7 mouse cellular contexts compared by ENCODE assay signal in genomic region chr4:40722687-40723460, GRCm38 (mm10). TPM values are rescaled to one million over a fixed set of nuclear protein-coding genes. Genes with fewer than 3 reads are reported as not detected.
DNase-seq lines count a peak whose midpoint lies in the region; ATAC-seq and TF ChIP-seq lines count a peak whose summit lies in the region.

No protein-coding gene starts in this region.

- under 1% methylated on average over 57 of the region's 62 CpGs for WGBS in limb, embryonic 10.5 days
- under 1% methylated on average over 59 of the region's 62 CpGs for WGBS in midbrain, embryonic 11.5 days
- WGBS in small intestine, adult 2 months = under 1% methylated on average over 62 of the region's 62 CpGs

- no peak for TF ChIP-seq CTCF in small intestine, adult 2 months (IDR thresholded peaks at IDR 0.05; ENCODE audit: extremely low read depth, insufficient read length, insufficient replicate concordance, low read depth, low read length)

- peak overlapping the region; percentile 84 for H3K9ac ChIP-seq in midbrain, embryonic 11.5 days (ENCODE audit: low read length)

- peak overlapping the region; percentile 96 for H3K4me3 ChIP-seq in limb, embryonic 10.5 days
- H3K4me3 ChIP-seq in midbrain, embryonic 11.5 days (ENCODE audit: low read depth, low read length) = peak overlapping the region; percentile 66
- H3K4me3 ChIP-seq in small intestine, adult 2 months (ENCODE audit: low read depth, low read length) = peak overlapping the region; percentile 88

- peak; percentile 92 for ATAC-seq in midbrain, embryonic 11.5 days (ENCODE audit: low FRiP score)

- DNase-seq in NIH3T3 (ENCODE audit: low read depth) = peak; percentile 75
- DNase-seq in cerebellum, postnatal 14 days = peak; percentile 87 to 91
- DNase-seq in gastrocnemius, postnatal 10 days = peak; percentile 79
- peak; percentile 88 for DNase-seq in induced T-regulatory cell, adult 2 months (ENCODE audit: low read depth)
- peak; percentile 84 for DNase-seq in limb, embryonic 10.5 days (ENCODE audit: low spot score)
- peak; percentile 98 for DNase-seq in midbrain, embryonic 11.5 days (ENCODE audit: low spot score, missing footprints)

- H3K4me2 ChIP-seq in midbrain, embryonic 11.5 days = peak overlapping the region; percentile 72

- TF ChIP-seq POLR2A in small intestine, adult 2 months (IDR thresholded peaks at IDR 0.05; ENCODE audit: low read depth, low read length) = peak; percentile 60; the same call in 1 of the 2 replicates

- H3K4me1 ChIP-seq in limb, embryonic 10.5 days = peaks cover 29% of the 10 kb centered on the region
- H3K4me1 ChIP-seq in midbrain, embryonic 11.5 days (ENCODE audit: control insufficient read depth, insufficient read depth, low read length) = peaks cover 19% of the 10 kb centered on the region
- H3K4me1 ChIP-seq in small intestine, adult 2 months (ENCODE audit: control insufficient read depth, insufficient read depth, insufficient read length, low read length) = peaks cover 5% of the 10 kb centered on the region; the same call in 1 of the 2 replicates

- peaks cover 41% of the 10 kb centered on the region for H3K36me3 ChIP-seq in limb, embryonic 10.5 days
- peaks cover 9% of the 10 kb centered on the region for H3K36me3 ChIP-seq in midbrain, embryonic 11.5 days (ENCODE audit: control insufficient read depth, insufficient read depth, low read length)
- H3K36me3 ChIP-seq in small intestine, adult 2 months (ENCODE audit: control insufficient read depth, insufficient read depth, low read length) = peaks cover 19% of the 10 kb centered on the region

- H3K27me3 ChIP-seq in limb, embryonic 10.5 days (ENCODE audit: low read depth, poor library complexity, severe bottlenecking) = no peaks in the 10 kb centered on the region
- no peaks in the 10 kb centered on the region for H3K27me3 ChIP-seq in midbrain, embryonic 11.5 days (ENCODE audit: control insufficient read depth, insufficient read depth, low read length)
- H3K27me3 ChIP-seq in small intestine, adult 2 months (ENCODE audit: control insufficient read depth, insufficient read depth, low read length) = no peaks in the 10 kb centered on the region

- H3K9me3 ChIP-seq in limb, embryonic 10.5 days (replicated peaks) = no peaks in the 10 kb centered on the region
- H3K9me3 ChIP-seq in midbrain, embryonic 11.5 days (ENCODE audit: control insufficient read depth, low read length) = no peaks in the 10 kb centered on the region

- peak overlapping the region; percentile 100 for H3K27ac ChIP-seq in limb, embryonic 10.5 days
- H3K27ac ChIP-seq in midbrain, embryonic 11.5 days (ENCODE audit: low read depth, low read length) = peak overlapping the region; percentile 99
- peak overlapping the region; percentile 97 for H3K27ac ChIP-seq in small intestine, adult 2 months (ENCODE audit: insufficient read depth, low read depth, low read length)

RNA-seq across cellular contexts. Expression of gene Dnaja1, which starts 0.9 kb away (rescaled TPM):
- 10 to 100 TPM; 55.0 to 76.5 TPM for total RNA-seq in gastrocnemius, postnatal 10 days (2021)
- polyA plus RNA-seq in limb, embryonic 10.5 days (2016; fragmentation: Nextera tagmentation; extraction: Ambion mirVana) = 546 and 555 TPM in 2 replicates
- 710 and 762 TPM in 2 replicates for polyA plus RNA-seq in midbrain, embryonic 11.5 days (2014; fragmentation: Nextera tagmentation; extraction: Ambion mirVana)
- 0.66 and 1.6 TPM in 2 replicates for polyA plus RNA-seq in small intestine, adult 2 months (2012; rRNA removed)

RNA-seq across cellular contexts. Expression of gene Aptx, which starts 19.9 kb away (rescaled TPM):
- total RNA-seq in gastrocnemius, postnatal 10 days (2021) = 10 to 100 TPM; 14.5 to 17.2 TPM
- 35.4 and 39.6 TPM in 2 replicates for polyA plus RNA-seq in limb, embryonic 10.5 days (2016; fragmentation: Nextera tagmentation; extraction: Ambion mirVana)
- 44.6 and 45.8 TPM in 2 replicates for polyA plus RNA-seq in midbrain, embryonic 11.5 days (2014; fragmentation: Nextera tagmentation; extraction: Ambion mirVana)
- polyA plus RNA-seq in small intestine, adult 2 months (2012; rRNA removed) = 1.4 and 2.9 TPM in 2 replicates

RNA-seq across cellular contexts. Expression of gene Smu1, which starts 34.8 kb away (rescaled TPM):
- total RNA-seq in gastrocnemius, postnatal 10 days (2021) = 10 to 100 TPM; 35.1 to 37.8 TPM
- polyA plus RNA-seq in limb, embryonic 10.5 days (2016; fragmentation: Nextera tagmentation; extraction: Ambion mirVana) = 186 and 189 TPM in 2 replicates
- 192 and 194 TPM in 2 replicates for polyA plus RNA-seq in midbrain, embryonic 11.5 days (2014; fragmentation: Nextera tagmentation; extraction: Ambion mirVana)
- 5.6 and 9.6 TPM in 2 replicates for polyA plus RNA-seq in small intestine, adult 2 months (2012; rRNA removed)

Comparison
In these comparisons a context has a peak if more than half of its experiments do, and no peak if none do; other contexts are left out.
1. Peak in every context shown above with its lines: DNase-seq, ATAC-seq, H3K4me3 ChIP-seq and H3K27ac ChIP-seq.
2. RNA of gene Dnaja1, which starts 0.9 kb away (polyA plus RNA-seq): 710 to 762 TPM in midbrain, embryonic 11.5 days and 546 to 555 TPM in limb, embryonic 10.5 days; 0.66 to 1.6 TPM in small intestine, adult 2 months; every median in the first group is over 100 times any median in the second.
3. RNA of gene Smu1, which starts 34.8 kb away (polyA plus RNA-seq): 192 to 194 TPM in midbrain, embryonic 11.5 days and 186 to 189 TPM in limb, embryonic 10.5 days; 5.6 to 9.6 TPM in small intestine, adult 2 months; every median in the first group is over 10 times any median in the second.